Mouse (Mus musculus): ENCODE data around the gene Acss3.

Gene Acss3

DNA sequence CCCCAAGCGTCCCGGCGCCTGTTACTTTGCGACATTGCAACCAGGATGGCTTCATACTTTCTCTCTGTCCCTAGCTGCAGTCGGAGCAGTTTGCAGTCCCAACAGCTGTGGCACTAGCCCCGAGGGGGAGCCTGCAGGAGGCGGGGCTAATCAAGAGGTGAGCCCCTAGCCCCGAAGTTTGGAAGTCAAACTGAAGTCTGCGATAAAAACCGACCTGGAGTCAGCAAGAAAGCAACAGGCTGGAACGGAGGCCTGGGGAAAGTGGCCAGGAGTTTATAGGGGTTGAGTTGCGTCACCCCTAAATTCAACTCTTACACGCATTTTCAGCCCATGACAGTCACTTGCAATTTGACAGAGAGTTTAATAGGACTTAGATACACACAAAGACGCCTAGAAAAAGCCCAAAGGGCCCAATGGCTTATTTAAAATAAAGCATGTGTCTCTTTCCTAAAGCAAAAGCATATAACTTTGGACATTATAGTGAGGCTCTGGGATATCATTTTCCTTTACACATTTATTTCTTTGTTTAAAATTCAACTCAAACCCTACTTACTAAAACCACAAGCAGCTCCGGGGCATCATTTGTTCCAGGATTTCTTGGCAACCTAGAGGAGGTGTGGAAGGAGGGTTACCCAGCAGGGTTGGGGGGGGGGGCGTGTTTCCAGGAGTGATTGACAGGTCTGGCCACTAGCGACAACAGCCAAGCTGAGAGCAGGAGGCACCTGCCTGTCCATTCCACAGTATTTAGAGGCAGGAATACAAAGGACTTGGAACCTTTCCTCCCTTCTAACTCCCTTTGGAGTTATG, at the start of gene Acss3:
Acss3 (minus strand) TSS at position 140 of the 807 bp plus-strand sequence.
- peak; percentile 81 for DNase-seq (ENCODE audit: inconsistent ontology term)

DNA sequence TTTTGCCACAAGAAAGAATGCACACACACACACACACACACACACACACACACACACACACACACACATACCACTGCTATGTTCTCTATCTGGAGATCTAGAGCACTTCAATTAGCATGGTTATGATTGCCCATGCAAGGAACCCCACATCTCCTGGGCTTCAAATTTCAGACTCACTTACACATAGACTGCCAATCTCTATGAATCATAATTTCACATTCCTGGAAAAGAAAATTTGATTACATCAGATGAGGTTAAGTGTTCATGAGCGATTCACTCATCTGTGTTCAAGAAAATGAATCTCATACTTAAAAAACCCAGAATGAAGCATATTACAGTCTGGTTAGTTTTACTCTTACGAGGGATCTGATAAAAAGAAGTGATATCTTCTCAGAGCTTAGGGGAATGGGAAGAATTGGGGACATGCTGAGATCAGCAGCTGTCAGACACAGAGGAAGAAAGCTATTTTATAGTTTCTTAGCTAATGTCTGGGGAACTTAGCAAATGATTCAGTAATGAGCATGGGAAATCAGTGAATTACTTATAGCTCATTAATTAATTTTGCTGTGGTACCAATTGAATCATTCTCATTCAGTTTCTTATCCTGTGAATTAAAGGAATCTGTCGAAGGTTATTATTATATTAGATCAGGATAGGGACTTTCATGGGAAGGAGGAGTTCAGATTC, 48.7 kb upstream of the Acss3 start:
- DNase-seq (ENCODE audit: inconsistent ontology term) = peak; percentile 82

DNA sequence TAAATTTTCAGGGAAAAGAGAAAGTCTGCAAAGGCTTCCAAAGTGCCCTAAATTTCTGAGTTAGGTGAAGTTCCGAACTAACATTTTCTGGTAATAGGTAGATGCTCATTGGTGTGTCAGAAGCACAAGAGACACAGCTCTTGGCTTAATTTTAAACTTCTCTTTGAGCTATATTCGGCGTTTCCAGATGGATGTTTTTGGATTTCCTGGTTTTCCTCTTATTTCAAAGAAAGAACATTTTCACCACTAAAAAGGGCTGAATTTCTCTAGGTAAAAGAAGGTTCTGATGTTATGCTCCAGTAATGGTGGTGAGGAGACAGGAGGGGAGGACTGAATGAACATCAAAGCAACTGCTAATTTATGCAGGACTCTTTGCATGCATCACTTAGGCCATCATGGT, 43.0 kb upstream of the Acss3 start:
- DNase-seq (ENCODE audit: inconsistent ontology term) = no peak

DNA sequence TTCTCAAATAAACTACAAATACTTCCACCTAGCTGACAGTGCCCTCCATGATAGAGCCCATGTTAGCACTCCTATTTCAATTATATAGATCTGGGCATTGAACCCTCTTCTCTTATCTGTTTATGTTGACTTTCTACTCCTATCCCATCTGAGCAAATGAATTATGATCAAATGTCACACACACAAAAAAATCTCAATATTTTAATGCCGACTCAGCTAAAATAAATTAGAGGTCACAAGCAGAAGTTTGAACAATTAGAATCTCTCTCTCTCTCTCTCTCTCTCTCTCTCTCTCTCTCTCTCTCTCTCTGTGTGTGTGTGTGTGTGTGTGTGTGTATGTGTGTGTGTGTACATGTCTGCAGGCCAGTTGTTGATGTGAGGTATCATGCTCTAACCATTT, 25.3 kb upstream of the Acss3 start:
- no peak for DNase-seq (ENCODE audit: inconsistent ontology term)

DNA sequence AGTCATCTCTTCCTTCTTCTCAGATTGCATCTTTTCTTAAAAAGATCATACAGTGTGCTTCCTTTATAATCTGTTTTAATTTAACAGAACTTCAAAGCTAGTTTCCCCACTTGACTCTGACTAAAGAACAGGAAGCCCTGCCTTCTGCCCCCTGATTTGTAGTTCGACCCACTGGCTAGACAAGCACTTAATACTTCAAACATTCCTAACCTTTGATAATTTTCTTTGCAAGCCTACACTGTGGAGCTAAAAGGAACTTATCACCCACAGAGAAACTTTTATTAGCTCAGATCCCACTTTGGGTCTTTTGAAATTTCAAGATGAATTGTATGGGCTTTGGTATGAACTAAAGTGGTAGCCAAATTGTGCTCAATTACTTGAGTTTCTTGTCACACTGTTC, 20.5 kb upstream of the Acss3 start:
- no peak for DNase-seq (ENCODE audit: inconsistent ontology term)

DNA sequence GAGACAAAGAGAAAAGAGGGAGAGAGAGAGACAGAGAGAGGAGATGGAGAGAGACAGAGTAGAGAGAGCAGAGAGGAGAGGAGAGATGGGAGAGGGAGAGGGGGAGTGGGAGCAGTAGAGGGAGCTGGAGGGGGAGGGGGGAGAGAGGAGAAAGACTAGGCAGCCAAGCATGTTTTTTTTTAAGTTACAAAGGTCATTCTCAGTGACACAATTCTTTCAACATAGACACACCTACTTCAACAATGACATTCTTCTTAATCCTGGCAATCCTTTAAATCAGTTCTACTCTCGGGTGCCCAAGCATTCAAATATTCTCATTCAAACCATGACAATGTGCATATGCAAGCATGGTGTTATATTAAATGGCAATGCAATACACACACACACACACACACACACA, 19.4 kb upstream of the Acss3 start:
- DNase-seq (ENCODE audit: inconsistent ontology term) = no peak

DNA sequence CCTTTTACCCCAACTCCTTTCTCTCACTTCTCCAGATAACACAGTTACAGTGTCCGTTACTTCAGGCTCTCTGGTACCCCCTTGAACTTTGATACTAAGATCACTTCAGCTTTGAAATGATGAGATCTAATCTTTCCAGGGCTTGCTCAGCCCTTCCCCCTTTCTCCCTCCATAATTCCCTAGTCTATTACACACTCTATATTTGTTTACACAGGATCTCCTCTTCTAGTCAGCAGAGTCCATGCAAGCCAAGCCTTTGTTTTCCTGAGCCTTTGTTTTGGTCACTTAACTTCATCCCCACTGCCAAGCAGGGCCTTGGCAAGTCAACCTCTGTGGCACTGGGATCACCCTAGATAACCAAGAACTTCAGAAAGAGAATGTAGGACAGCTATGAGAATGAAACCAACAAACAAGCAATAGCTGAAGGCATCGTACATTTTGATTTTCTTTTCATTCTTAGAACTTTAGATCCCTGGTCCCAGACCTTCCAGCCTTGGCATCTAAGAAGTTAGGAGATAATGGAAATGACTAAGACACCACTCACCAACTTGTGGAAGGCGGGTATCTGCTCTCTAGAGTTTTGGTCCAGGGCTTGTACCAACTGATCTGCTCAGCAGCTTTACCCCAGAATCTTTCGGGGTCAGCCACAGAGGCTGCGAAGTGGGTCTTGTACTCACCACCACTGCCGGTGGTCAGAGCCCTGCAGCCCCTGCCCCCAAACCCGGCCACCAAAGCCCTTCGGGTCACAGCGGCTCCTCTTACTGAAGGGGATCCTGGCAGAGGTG, 532 bp downstream of the Acss3 start:
- DNase-seq (ENCODE audit: inconsistent ontology term) = peak; percentile 46

DNA sequence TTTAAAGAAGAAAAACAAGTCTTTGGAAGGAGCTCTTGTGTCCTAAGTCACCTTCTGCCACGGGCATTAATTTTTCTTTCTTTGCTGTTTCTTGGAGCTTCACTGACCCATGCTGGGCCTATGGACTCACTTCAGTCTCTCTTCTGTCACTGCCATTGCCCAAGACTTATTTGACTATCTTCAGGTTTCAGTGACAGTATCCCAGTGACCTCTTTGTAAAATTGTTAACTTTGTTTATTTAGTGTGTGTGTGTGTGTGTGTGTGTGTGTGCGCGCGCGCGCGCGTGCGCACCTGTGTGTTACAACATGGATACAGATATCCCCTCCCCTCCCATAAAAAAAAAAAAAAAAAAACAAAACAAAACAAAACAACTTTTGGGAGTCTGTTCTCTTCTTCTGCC, 2.2 kb downstream of the Acss3 start:
- DNase-seq (ENCODE audit: inconsistent ontology term) = no peak

DNA sequence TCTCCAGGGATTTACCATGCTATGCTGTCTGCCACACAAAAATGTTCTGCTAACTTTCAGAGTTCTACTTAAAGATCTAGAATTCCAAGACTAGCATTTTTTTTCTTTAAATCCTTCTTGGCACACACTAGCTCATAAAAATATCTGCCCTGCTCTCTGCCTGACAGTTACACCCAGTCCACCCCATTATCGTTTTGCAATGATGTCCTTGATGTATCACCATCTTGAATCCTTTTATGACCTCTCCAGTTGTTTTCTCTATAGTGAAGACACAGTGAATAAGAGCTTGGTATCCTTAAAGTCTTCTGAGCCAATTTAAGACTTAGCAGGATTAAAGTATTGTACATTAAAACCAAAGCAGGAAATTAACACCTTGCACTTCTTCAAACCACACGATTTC, 4.3 kb downstream of the Acss3 start:
- no peak for DNase-seq (ENCODE audit: inconsistent ontology term)

DNA sequence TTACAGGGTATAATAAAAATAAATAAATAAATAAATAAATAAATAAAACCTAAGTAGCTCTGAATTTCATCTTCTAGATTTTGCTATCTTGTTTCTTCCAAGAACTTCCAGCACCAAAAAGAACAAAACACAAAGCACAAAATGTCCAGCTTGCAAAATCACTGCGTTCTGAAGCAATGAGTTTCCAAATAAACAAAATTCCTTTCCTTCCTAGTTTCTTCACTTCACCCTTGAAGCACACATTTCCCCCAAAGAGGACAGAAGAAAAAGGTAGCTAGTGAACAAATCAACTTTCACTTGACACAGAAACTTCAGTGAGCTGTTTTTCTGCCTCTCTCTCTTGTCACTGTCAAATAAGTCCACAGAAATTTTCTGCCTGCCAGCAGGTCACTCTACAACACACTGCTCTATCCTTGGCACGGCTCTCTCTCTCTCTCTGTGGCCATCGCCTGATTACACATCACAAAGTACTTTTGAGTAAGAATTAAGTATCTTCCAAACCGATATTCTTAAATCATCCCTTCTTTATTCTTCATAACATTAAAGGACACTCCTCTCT, 6.7 kb downstream of the Acss3 start:
- DNase-seq (ENCODE audit: inconsistent ontology term) = peak; percentile 21

DNA sequence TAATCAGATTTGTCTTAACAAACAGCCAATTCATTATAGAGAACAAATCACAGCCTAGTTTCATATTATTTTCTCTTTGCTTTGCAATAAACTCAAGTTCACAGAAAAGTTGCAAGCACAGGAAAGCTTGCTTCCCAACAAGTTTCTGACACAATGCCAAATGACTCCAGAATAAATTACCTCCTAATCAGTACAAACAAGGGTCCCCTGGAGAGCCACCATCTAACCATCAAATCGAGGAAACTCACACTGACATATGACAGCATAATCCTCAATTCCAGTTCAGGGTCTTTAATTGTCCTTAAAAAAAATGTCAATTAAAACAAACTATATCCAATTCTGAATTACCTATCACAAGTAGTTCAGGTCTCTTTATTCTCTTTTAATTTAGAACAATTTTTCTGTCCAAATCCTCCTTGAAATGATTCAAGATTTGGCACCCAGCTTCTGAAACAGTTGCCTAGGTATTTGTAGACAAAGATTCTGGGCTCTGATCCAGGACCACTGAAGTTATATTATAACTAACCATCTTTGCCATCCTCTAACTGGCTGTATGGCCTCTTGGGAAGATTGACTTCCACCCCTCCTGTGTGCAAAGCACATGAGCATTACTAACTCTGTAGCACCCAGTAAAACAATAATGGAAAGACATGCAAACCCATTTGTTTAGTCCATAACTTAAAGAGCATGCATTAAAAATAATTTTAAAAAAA, 7.4 kb downstream of the Acss3 start:
- DNase-seq (ENCODE audit: inconsistent ontology term) = peak; percentile 17

DNA sequence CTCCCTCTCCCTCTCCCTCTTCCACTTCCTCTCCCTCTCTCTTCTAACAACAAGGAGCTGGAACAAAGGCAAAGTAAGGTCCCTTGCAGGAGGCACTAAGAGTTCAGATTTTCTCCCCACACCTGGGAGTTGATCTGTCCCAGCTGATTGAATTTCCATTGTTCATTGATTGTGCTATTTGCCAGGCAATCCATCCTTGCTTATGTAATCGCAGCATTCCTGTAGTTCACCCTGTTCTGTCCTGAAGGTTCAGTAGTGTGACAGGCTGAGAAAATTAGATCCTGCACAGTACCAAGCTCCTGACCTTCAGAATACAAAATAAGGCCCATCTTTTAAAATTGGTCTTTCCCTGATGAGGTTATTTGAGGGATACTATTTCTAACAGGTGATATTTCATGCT, 8.3 kb downstream of the Acss3 start:
- DNase-seq (ENCODE audit: inconsistent ontology term) = no peak

DNA sequence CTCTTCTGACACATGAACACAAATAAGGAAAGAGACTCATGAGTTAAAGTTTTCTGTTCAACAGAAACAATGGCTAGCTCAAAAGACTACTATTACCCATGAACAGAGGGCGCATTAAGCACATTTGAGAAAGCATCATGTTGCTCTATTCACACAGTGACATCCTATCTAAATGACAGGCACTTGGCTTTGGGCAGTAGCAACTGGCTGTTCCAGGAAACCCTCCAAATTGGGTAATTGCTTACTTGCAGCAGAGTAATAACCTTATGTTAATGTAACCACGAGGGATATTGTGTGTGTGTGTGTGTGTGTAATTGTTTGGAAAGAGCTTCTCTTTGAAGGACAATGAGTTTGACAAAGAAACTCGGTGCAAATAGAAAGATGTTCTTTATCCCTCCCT, 29.0 kb downstream of the Acss3 start:
- peak; percentile 42 for DNase-seq (ENCODE audit: inconsistent ontology term)

DNA sequence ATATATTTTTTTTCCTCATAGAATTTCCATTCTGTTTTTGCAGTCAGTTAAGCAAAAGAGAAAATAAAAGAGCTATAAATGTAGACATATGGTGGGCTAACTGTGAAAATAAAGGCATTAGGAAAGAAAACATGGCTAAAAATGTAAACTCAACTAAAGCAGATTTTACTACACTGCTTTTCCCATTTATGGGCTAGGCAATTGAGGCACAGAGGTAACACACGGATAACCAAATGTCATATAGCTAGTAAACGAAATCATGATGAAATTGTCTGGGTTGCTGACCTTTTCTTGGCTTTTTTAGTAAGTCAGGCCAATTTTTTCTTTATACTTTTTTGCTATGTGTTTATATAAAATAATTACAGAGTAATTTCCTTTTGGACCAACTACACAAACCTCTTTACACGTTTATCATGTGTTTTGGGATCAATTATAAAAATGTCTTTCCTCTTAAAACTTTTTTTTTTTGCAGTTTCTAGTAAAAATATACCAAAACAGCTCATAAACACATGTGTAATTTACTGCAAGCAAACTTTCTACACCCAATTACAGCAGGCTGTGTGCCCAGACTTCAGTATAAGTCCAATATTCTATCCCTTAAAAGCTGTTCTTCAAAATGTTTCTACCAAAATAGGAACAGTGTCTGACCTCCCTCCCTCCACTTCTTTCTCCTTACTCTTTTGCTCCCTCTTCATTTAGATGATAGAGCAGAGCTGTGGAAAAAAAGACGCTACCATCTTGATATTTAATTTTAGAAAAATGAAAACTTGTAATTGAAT, 69.4 kb downstream of the Acss3 start:
- DNase-seq (ENCODE audit: inconsistent ontology term) = no peak

DNA sequence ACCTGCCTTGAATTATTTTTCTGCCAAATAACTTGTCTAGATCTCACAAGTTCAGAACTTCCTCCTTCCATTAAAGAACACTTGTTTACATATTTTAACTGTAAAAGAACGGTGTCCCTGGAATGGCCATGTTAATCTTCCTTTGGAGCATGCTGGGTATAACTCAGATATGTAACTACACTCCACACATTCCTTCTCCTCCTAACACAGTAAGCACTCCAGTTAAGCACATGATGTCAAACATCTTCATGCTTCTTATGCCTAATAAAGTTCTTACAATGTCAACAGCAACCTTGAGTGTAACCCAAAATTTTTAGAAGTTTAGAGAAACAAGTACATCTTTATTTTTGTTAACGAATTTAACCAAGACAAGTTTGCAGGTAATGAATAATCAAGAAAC, 73.0 kb downstream of the Acss3 start:
- no peak for DNase-seq (ENCODE audit: inconsistent ontology term)

DNA sequence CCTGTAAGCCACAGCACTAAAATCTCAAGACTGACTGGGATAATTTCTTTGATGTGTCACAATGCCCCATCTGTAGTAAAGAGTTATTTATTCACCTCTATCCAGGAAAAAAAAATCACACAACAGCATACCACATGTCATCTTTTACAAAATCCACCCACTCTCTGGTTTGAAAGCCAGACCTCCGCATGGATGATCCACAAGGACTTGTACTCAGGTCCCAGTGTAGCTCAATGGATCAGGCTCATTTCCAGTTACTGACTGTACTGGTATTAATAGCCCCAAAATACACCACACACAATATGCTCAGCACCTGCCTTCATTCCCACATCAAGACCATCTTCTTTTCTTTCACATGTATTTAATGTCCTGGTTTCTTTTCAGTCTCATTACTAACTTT, 80.8 kb downstream of the Acss3 start:
- no peak for DNase-seq (ENCODE audit: inconsistent ontology term)

DNA sequence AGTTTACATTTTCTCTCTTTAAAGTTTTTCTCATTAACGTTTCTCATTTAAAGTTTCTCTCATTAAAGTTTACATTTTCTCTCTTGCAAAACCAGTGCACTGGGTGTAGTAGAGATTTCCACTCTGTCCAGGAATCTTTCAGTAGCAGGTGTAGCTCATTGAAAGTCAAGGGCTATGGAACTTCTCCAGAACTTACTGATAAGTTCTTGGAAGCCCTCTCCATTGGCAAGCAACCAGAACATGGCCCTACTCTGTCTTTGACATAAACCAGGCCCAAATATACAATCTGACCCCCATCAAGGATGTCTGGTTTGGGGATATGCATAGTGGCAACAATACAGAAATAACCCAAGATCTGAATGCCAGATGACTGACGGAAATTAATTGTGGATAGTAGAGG, 82.6 kb downstream of the Acss3 start:
- no peak for DNase-seq (ENCODE audit: inconsistent ontology term)

DNA sequence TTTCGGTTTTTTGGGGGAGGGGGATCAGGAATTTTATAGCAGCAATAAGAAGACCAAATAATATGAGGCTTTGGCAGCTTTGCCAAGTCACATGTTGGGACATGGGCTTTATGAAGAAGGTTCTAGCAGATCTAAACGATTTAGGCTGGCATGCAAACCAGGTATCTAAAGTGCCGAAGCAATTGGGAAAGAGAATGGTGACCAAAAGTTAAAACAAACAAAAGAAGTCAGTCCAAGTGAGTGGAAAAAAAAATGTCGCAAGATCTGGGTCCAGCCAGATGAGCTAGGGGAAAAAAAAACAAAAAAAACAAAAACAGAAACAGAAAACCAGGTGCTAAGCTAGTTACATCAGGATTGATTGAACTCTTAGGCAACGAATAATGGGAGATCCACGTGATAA, 83.1 kb downstream of the Acss3 start:
- DNase-seq (ENCODE audit: inconsistent ontology term) = no peak

DNA sequence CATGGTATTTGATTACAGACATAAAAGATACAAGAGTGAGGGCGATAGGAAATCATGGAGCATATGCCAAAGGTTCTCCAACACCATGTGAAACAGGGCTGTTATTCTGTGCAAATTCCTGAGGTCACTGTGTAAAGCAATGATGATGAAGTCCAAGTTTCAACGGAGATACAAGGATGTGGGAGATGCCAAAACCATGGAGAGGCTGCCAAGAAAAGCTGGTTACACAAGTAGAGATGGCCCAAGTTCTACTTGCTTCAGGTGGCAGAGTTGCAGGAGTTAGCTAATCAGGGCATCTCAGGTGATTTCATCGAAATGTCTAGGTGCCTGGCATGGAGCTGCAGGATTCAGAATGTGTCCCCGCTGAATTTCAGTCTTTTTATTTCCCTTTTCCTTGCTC, 84.3 kb downstream of the Acss3 start:
- peak; percentile 14 for DNase-seq (ENCODE audit: inconsistent ontology term)

DNA sequence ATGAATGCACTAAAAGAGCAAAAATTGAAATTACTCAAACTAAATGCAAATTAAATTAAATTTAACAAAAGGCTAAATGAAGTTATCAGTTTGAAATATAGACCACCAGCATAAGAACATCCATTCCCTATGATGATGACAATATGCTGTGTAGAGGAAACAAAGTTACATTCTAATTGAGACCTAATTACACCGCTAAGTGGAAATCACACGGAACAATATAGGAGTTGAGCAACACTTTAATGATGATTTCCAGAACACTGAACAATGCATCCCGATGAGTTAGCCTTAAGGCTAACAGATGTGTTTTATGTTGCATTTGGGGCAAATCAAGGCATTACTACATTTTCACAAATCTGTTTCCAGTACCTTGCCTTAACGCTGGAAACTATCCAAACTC, 99.2 kb downstream of the Acss3 start:
- DNase-seq (ENCODE audit: inconsistent ontology term) = no peak

DNA sequence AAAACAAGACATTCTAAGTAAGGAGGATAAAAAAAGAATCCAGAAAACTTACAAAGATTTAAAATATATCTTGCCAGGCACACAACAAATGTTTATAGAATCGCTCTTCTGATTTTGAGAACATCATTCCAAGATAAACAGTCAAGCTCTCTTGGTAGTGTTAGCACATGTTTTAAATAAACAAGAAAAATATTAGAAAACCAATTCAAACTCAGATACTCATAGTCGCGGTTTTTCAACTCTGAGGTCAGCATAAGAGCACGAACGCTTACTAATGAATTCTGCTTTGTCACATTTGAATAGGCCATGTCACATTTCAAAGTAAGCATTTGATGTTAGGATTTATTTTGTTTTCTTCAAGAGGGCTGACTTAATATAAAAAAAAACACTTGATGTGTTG, 102.3 kb downstream of the Acss3 start:
- no peak for DNase-seq (ENCODE audit: inconsistent ontology term)
